Mouse (Mus musculus): ENCODE measurements at regions not wholly inside any gene's neighbourhood (a gene's known extent, or its start where the extent isn't known, plus 50 kb on each side); places are given as distances from the start of the nearest gene placed in this dataset.
"Not testable (repeated sequence)": the region's sequence is repeated elsewhere in the genome, so short reads cannot be mapped to it uniquely, and the experiment has no call there.

GRCm38 (mm10) chr6:143472676-143473075 is 305.7 kb downstream of the Etnk1 start:
- not testable (repeated sequence) for H3K4me3 ChIP-seq; H3K27ac ChIP-seq (replicated peaks); ATAC-seq (ENCODE audit: extremely low read depth, insufficient number of reproducible peaks, low FRiP score, low TSS enrichment); H3K9ac ChIP-seq; H3K9me3 ChIP-seq; H3K36me3 ChIP-seq; H3K4me1 ChIP-seq; H3K4me2 ChIP-seq; H3K27me3 ChIP-seq (replicated peaks)
- 84% methylated on average over 12 of the region's 12 CpGs for WGBS

GRCm38 (mm10) chr6:143474396-143474795 is 307.4 kb downstream of the Etnk1 start:
- ATAC-seq (ENCODE audit: extremely low read depth, insufficient number of reproducible peaks, low FRiP score, low TSS enrichment): no peak
- H3K4me1 ChIP-seq: peaks cover 5% of the 10 kb centered on the region; the same call in 1 of the 2 replicates
- no peak overlapping the region for H3K9ac ChIP-seq
- H3K4me3 ChIP-seq: no peak overlapping the region
- H3K9me3 ChIP-seq: no peaks in the 10 kb centered on the region
- WGBS: 77% methylated on average over 5 of the region's 5 CpGs
- H3K4me2 ChIP-seq: no peak overlapping the region
- H3K27ac ChIP-seq (replicated peaks): no peak overlapping the region
- H3K27me3 ChIP-seq (replicated peaks): no peaks in the 10 kb centered on the region
- H3K36me3 ChIP-seq: no peaks in the 10 kb centered on the region

DNA sequence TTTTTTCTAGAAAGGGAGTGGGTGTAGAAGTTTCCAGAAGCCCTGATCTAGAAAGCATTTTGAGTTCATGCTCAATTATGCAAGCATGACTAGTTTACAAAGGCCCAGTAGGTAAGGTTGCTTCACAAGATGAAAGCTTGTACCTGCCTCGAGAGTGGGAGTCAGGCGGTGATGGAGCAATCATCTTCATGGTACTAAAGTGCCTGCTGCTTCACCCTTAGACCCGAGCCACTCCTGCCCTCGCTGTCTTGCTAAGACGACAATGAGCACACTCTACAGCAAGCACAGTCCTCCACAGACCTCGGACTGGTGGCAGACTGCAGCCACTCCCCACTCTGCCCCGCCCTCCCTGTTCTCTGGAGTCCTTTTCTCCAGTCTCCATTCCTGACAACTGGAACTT is 308.3 kb downstream of the Etnk1 start:
- Histone ChIP-seq H3K36me3 (no peaks in the 10 kb centered on the region), H3K4me2 (no peak overlapping the region), H3K27me3 (replicated peaks) (no peaks in the 10 kb centered on the region), H3K4me1 (peaks cover 5% of the 10 kb centered on the region; the same call in 1 of the 2 replicates), H3K9ac (no peak overlapping the region), H3K9me3 (no peaks in the 10 kb centered on the region), H3K27ac (replicated peaks) (no peak overlapping the region), H3K4me3 (no peak overlapping the region)
- 66% methylated on average over 7 of the region's 7 CpGs for WGBS
- ATAC-seq (ENCODE audit: extremely low read depth, insufficient number of reproducible peaks, low FRiP score, low TSS enrichment): no peak

- ATAC-seq (ENCODE audit: extremely low read depth, insufficient number of reproducible peaks, low FRiP score, low TSS enrichment): no peak
- 82% methylated on average over 2 of the region's 2 CpGs for WGBS
- H3K9me3 ChIP-seq: 0 out of 2 replicates have a peak, but pooled peaks cover 3% of the 10 kb centered on the region
- no peak overlapping the region for H3K9ac ChIP-seq
- H3K4me2 ChIP-seq: no peak overlapping the region
- no peaks in the 10 kb centered on the region for H3K36me3 ChIP-seq
- H3K27me3 ChIP-seq (replicated peaks): no peaks in the 10 kb centered on the region
- no peak overlapping the region for H3K27ac ChIP-seq (replicated peaks)
- H3K4me3 ChIP-seq: no peak overlapping the region
- peaks cover 5% of the 10 kb centered on the region; the same call in 1 of the 2 replicates for H3K4me1 ChIP-seq
These were observed 310.4 kb downstream of the Etnk1 start for GRCm38 (mm10) chr6:143477396-143477795.

- H3K4me2 ChIP-seq: no peak overlapping the region
- H3K27me3 ChIP-seq (replicated peaks): no peaks in the 10 kb centered on the region
- H3K36me3 ChIP-seq: no peaks in the 10 kb centered on the region
- peaks cover 5% of the 10 kb centered on the region; the same call in 1 of the 2 replicates for H3K4me1 ChIP-seq
- ATAC-seq (ENCODE audit: extremely low read depth, insufficient number of reproducible peaks, low FRiP score, low TSS enrichment): no peak
- no peak overlapping the region for H3K27ac ChIP-seq (replicated peaks)
- no peak overlapping the region for H3K9ac ChIP-seq
- 0 out of 2 replicates have a peak, but pooled peaks cover 4% of the 10 kb centered on the region for H3K9me3 ChIP-seq
- H3K4me3 ChIP-seq: no peak overlapping the region
- WGBS: 48% methylated on average over 7 of the region's 7 CpGs
These were observed 312.2 kb downstream of the Etnk1 start for GRCm38 (mm10) chr6:143479239-143479638.

DNA sequence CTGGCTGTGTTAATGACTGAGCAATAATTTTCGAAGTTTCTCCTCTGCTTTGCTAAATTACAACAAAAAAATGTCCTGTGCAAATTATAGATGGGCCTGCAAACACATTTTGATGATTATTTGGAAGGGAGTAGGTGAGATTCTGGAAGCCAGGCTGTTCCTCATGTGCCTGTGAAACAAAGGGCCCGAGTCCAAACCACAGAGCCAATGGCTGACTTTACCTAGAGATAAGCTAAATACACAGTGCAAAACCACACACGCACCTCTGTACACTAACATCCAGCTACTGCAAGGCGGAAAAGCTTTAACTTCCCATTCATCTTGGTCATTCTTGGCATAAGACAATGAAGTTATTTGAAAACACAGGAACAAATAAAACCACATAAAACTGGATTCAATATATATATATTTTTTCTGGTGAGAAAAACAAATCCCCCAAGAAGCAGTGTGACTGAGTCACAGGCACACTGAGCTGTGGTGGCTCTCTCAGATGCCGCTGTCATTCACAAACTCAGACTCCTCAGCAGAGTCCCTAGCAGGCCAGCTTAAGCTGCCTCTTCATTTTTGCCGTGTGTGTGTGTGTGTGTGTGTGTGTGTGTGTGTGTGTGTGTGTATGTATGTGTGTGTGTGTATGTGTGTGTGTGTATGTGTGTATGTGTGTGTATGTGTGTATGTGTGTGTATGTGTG is 312.8 kb downstream of the Etnk1 start:
- no peak overlapping the region for H3K27ac ChIP-seq (replicated peaks)
- peaks cover 5% of the 10 kb centered on the region; the same call in 1 of the 2 replicates for H3K4me1 ChIP-seq
- ATAC-seq (ENCODE audit: extremely low read depth, insufficient number of reproducible peaks, low FRiP score, low TSS enrichment): no peak
- no peak overlapping the region for H3K9ac ChIP-seq
- H3K9me3 ChIP-seq: 0 out of 2 replicates have a peak, but pooled peaks cover 4% of the 10 kb centered on the region
- 69% methylated on average over 6 of the region's 6 CpGs for WGBS
- no peak overlapping the region for H3K4me3 ChIP-seq
- H3K36me3 ChIP-seq: no peaks in the 10 kb centered on the region
- H3K27me3 ChIP-seq (replicated peaks): no peaks in the 10 kb centered on the region
- H3K4me2 ChIP-seq: no peak overlapping the region

- H3K27ac ChIP-seq (replicated peaks): no peak overlapping the region
- no peaks in the 10 kb centered on the region for H3K36me3 ChIP-seq
- 0 out of 2 replicates have a peak, but pooled peaks cover 4% of the 10 kb centered on the region for H3K9me3 ChIP-seq
- H3K4me3 ChIP-seq: no peak overlapping the region
- no peak overlapping the region for H3K9ac ChIP-seq
- no peaks in the 10 kb centered on the region for H3K27me3 ChIP-seq (replicated peaks)
- WGBS: 72% methylated on average over 4 of the region's 4 CpGs
- no peak overlapping the region for H3K4me2 ChIP-seq
- ATAC-seq (ENCODE audit: extremely low read depth, insufficient number of reproducible peaks, low FRiP score, low TSS enrichment): no peak
- peaks cover 5% of the 10 kb centered on the region; the same call in 1 of the 2 replicates for H3K4me1 ChIP-seq
These were observed 315.3 kb downstream of the Etnk1 start for GRCm38 (mm10) chr6:143482272-143482671.

- WGBS: 81% methylated on average over 6 of the region's 6 CpGs
- no peaks in the 10 kb centered on the region for H3K27me3 ChIP-seq (replicated peaks)
- ATAC-seq (ENCODE audit: extremely low read depth, insufficient number of reproducible peaks, low FRiP score, low TSS enrichment): no peak
These were observed 315.8 kb downstream of the Etnk1 start for GRCm38 (mm10) chr6:143482868-143483267.

DNA sequence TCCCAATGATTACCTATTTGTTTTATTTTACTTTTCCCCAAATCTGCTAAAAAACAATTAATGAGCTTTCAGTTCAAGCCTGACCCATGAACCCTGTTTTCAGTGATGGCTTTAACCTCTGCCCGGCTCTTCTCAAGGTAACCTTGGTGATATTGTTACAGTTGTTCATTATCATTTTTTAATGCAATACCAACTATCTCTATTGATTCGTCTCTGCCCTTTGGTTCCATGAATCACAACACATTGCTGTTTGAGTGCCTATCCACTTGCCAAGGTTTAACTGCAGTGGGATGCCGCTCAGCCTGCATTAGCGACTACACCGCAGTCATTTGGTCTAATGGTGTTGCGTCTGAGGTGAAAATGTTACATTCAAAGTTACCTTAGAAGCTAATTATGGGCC is 317.9 kb downstream of the Etnk1 start:
- H3K9ac ChIP-seq: no peak overlapping the region
- H3K36me3 ChIP-seq: no peaks in the 10 kb centered on the region
- H3K27me3 ChIP-seq (replicated peaks): no peaks in the 10 kb centered on the region
- H3K4me2 ChIP-seq: no peak overlapping the region
- WGBS: 85% methylated on average over 6 of the region's 6 CpGs
- no peak overlapping the region for H3K27ac ChIP-seq (replicated peaks)
- no peaks in the 10 kb centered on the region for H3K4me1 ChIP-seq
- H3K4me3 ChIP-seq: no peak overlapping the region
- H3K9me3 ChIP-seq: 0 out of 2 replicates have a peak, but pooled peaks cover 4% of the 10 kb centered on the region
- no peak for ATAC-seq (ENCODE audit: extremely low read depth, insufficient number of reproducible peaks, low FRiP score, low TSS enrichment)

More at GRCm38 (mm10) chr6:143482868-143483267, 315.8 kb downstream of the Etnk1 start:
- H3K27ac ChIP-seq (replicated peaks): no peak overlapping the region
- H3K9ac ChIP-seq: no peak overlapping the region
- no peak overlapping the region for H3K4me3 ChIP-seq
- no peaks in the 10 kb centered on the region for H3K36me3 ChIP-seq
- peaks cover 5% of the 10 kb centered on the region; the same call in 1 of the 2 replicates for H3K4me1 ChIP-seq
- H3K4me2 ChIP-seq: no peak overlapping the region
- 0 out of 2 replicates have a peak, but pooled peaks cover 4% of the 10 kb centered on the region for H3K9me3 ChIP-seq

DNA sequence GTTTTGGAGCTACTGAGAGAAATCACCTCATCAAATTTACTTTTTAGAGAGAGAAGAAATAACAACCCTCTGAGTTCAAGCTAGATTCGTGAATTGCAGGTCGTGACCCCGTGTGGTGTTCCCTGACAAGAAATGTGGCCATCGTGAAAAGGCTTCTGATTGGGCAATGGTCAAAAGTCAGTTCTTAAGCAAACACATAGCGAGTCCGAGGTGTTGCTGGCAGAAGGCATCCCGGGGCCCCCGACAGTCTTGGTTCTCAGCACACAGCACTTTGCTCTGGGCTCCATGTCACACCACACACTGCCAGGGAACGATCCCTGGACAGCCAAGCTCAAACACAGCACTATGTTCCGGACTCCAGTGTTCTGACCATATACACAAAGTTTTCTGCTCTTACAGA is 320.0 kb downstream of the Etnk1 start:
- H3K9ac ChIP-seq: no peak overlapping the region
- no peaks in the 10 kb centered on the region for H3K27me3 ChIP-seq (replicated peaks)
- H3K4me2 ChIP-seq: no peak overlapping the region
- H3K4me1 ChIP-seq: peaks cover 5% of the 10 kb centered on the region; the same call in 1 of the 2 replicates
- H3K27ac ChIP-seq (replicated peaks): no peak overlapping the region
- WGBS: 75% methylated on average over 10 of the region's 10 CpGs
- ATAC-seq (ENCODE audit: extremely low read depth, insufficient number of reproducible peaks, low FRiP score, low TSS enrichment): no peak
- H3K4me3 ChIP-seq: no peak overlapping the region
- H3K36me3 ChIP-seq: no peaks in the 10 kb centered on the region
- H3K9me3 ChIP-seq: 0 out of 2 replicates have a peak, but pooled peaks cover 4% of the 10 kb centered on the region

GRCm38 (mm10) chr6:143490019-143490418 is 323.0 kb downstream of the Etnk1 start:
- Histone ChIP-seq H3K27ac (replicated peaks) (no peak overlapping the region), H3K4me2 (no peak overlapping the region), H3K4me3 (no peak overlapping the region), H3K9ac (no peak overlapping the region), H3K36me3 (no peaks in the 10 kb centered on the region), H3K9me3 (peaks cover 9% of the 10 kb centered on the region), H3K27me3 (replicated peaks) (no peaks in the 10 kb centered on the region), H3K4me1 (peaks cover 5% of the 10 kb centered on the region; the same call in 1 of the 2 replicates)
- ATAC-seq (ENCODE audit: extremely low read depth, insufficient number of reproducible peaks, low FRiP score, low TSS enrichment): no peak
- WGBS: 93% methylated on average over 6 of the region's 6 CpGs

GRCm38 (mm10) chr6:143491380-143491779 is 324.4 kb downstream of the Etnk1 start:
- H3K9me3 ChIP-seq: peaks cover 9% of the 10 kb centered on the region
- no peaks in the 10 kb centered on the region for H3K36me3 ChIP-seq
- ATAC-seq (ENCODE audit: extremely low read depth, insufficient number of reproducible peaks, low FRiP score, low TSS enrichment): no peak
- H3K27ac ChIP-seq (replicated peaks): no peak overlapping the region
- WGBS: 40% methylated on average over 5 of the region's 5 CpGs
- H3K27me3 ChIP-seq (replicated peaks): no peaks in the 10 kb centered on the region
- H3K4me3 ChIP-seq: no peak overlapping the region
- H3K9ac ChIP-seq: no peak overlapping the region
- H3K4me2 ChIP-seq: no peak overlapping the region
- peaks cover 5% of the 10 kb centered on the region; the same call in 1 of the 2 replicates for H3K4me1 ChIP-seq
